Mouse (Mus musculus) kidney, postnatal 0 days (tissue): ENCODE data around the gene Fam117a. TPM values are rescaled to one million over a fixed set of nuclear protein-coding genes. Genes with fewer than 3 reads are reported as not detected.

Experiments used
- ATAC-seq: fragments of 200-750 bp; cut with Nextera tagmentation; replicated peaks from 2 replicates; pipeline ENCODE4 v1.8.0; 2017; ENCODE audit warnings: low read depth, moderate number of reproducible peaks, moderate TSS enrichment, moderate library complexity; ENCODE audit not compliant: low FRiP score
- DNase-seq: peaks from one replicate; pipeline ENCODE4 v3.0.0-alpha.2; 2016; ENCODE audit warnings: low spot score
- H3K27ac ChIP-seq: fragments of 300-500 bp; sonication (generic); 2 replicates; pipeline ENCODE4 v1.5.1; 2014; ENCODE audit warnings: mild to moderate bottlenecking
- H3K27me3 ChIP-seq: fragments of 300-500 bp; sonication (generic); 2 replicates; pipeline ENCODE4 v1.6.1; 2014; ENCODE audit warnings: low read length, mixed read lengths; ENCODE audit not compliant: insufficient read depth
- H3K36me3 ChIP-seq: fragments of 300-500 bp; sonication (generic); 2 replicates; pipeline ENCODE4 v1.6.1; 2014; ENCODE audit warnings: low read length, mixed read lengths; ENCODE audit not compliant: insufficient read depth
- H3K4me1 ChIP-seq: fragments of 300-500 bp; sonication (generic); replicated peaks from 2 replicates; pipeline ENCODE4 v1.6.1; 2014; ENCODE audit warnings: antibody characterized with exemption, low read length, mixed read lengths; ENCODE audit not compliant: insufficient read depth
- H3K4me2 ChIP-seq: fragments of 300-500 bp; sonication (generic); 2 replicates; pipeline ENCODE4 v1.6.1; 2014; ENCODE audit warnings: mild to moderate bottlenecking, low read length, moderate library complexity, mixed read lengths
- H3K4me3 ChIP-seq: fragments of 300-500 bp; sonication (generic); replicated peaks from 2 replicates; pipeline ENCODE4 v1.5.1; 2014; ENCODE audit warnings: low read depth, low read length
- H3K9ac ChIP-seq: fragments of 300-500 bp; sonication (generic); 2 replicates; pipeline ENCODE4 v1.6.1; 2014; ENCODE audit warnings: low read depth, low read length
- H3K9me3 ChIP-seq: fragments of 300-500 bp; sonication (generic); replicated peaks from 2 replicates; pipeline ENCODE4 v1.6.1; 2016; ENCODE audit warnings: low read length, inconsistent platforms, mixed read lengths
- CTCF ChIP-seq: IDR thresholded peaks from 2 replicates; pipeline ENCODE4 v1.5.1; 2016; ENCODE audit warnings: antibody characterized with exemption, low read depth, mild to moderate bottlenecking, moderate library complexity
- WGBS: fragments of 180-500 bp; shearing (Covaris S2); extraction: QIAGEN DNeasy Blood & Tissue Kit; methylation state at CpG from one replicate; pipeline ENCODE4 v1.1.7; 2014; 5-methylcytosine and 5-hydroxymethylcytosine counted together
- polyA plus RNA-seq: library from polyadenylated mRNA; unstranded; fragments of >200 nt; fragmentation: Nextera tagmentation; extraction: Ambion mirVana; gene quantifications from 2 replicates; pipeline ENCODE4 v1.2.1, GENCODE M21; 2015

The Fam117a gene
- polyA plus RNA-seq, 1 experiment from 2014 or later, result 10.0 TPM

DNA sequence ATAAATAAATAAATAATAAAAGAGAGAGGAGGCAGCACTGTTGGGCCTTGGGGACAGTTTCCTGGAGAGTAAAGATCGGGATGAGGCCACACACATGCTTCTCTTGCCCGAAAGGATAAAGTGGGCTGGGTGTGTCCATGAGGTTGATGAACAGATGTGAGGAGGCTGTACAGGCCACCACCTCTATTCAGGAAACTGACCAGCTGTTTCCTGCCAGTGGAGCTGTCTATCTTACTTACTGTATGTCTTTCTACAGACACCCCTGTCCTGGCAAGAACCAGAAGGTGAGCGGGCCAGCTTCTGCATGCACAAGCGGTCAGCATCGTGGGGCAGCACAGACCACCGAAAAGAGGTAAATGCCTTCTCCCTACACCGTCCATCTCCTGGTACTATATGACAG is 34.4 kb downstream of the Fam117a start:
- Histone ChIP-seq H3K4me2 (no peak overlapping the region), H3K4me3 (no peak overlapping the region), H3K9ac (no peak overlapping the region), H3K9me3 (no peaks in the 10 kb centered on the region), H3K27ac (no peak overlapping the region), H3K4me1 (0 out of 2 replicates have a peak, but pooled peaks cover 14% of the 10 kb centered on the region), H3K27me3 (no peaks in the 10 kb centered on the region), H3K36me3 (0 out of 2 replicates have a peak, but pooled peaks cover 11% of the 10 kb centered on the region)
- no peak for ATAC-seq
- TF ChIP-seq CTCF, result no peak
- 88% methylated on average over 7 of the region's 7 CpGs for WGBS
- no peak for DNase-seq

DNA sequence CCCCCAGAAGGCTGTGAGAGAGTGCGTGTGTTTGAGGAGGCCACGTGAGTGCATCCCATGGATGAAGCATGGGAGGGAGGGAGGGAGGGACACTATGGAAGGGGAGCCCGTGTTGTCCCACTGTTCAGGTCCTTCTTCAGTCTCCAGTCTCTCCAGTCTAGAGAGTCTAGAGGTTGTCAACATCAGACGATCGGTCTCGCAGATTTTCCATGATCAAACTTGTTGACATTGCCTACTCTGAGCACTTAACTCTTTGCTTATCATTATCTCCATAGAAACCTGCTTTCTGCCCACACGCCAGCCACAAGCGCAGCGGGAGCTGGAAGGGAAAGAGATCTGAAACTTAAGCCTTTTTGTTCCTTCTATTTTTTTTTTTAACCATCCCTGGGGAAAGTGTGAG is 42.1 kb downstream of the Fam117a start:
- Histone ChIP-seq H3K4me1 (no peaks in the 10 kb centered on the region), H3K4me2 (no peak overlapping the region), H3K9ac (no peak overlapping the region), H3K27ac (no peak overlapping the region), H3K4me3 (no peak overlapping the region), H3K36me3 (peaks cover 19% of the 10 kb centered on the region; the same call in 1 of the 2 replicates), H3K27me3 (no peaks in the 10 kb centered on the region), H3K9me3 (no peaks in the 10 kb centered on the region)
- WGBS, result 83% methylated on average over 9 of the region's 9 CpGs
- no peak for TF ChIP-seq CTCF
- no peak for ATAC-seq
- no peak for DNase-seq

DNA sequence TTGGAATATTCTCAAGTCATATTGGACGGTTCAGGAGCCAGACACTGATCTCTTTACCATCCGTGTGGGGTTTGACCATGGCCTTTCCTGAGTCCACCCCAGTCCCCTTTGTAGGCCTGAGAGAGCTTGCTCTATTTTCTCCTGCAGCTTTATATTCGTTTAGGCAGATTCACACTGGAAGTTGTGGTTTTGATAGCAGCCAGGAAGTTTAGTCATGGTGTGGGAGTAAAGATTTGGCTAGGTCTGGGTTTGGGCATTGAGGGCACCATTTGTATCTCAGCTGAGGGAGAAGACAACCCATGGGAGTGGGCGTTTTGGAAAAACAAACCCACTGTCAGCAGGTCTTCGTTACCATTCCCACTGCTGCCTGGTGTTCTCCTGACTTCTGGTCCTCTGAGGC is 42.7 kb downstream of the Fam117a start:
- Histone ChIP-seq H3K27ac (no peak overlapping the region), H3K4me3 (no peak overlapping the region), H3K4me1 (no peaks in the 10 kb centered on the region), H3K27me3 (no peaks in the 10 kb centered on the region), H3K9ac (no peak overlapping the region), H3K36me3 (peaks cover 17% of the 10 kb centered on the region; the same call in 1 of the 2 replicates), H3K9me3 (no peaks in the 10 kb centered on the region), H3K4me2 (no peak overlapping the region)
- no peak for TF ChIP-seq CTCF
- whole genome bisulfite sequencing, result 66% methylated on average over 5 of the region's 5 CpGs
- ATAC-seq (no peak), DNase-seq (no peak)

DNA sequence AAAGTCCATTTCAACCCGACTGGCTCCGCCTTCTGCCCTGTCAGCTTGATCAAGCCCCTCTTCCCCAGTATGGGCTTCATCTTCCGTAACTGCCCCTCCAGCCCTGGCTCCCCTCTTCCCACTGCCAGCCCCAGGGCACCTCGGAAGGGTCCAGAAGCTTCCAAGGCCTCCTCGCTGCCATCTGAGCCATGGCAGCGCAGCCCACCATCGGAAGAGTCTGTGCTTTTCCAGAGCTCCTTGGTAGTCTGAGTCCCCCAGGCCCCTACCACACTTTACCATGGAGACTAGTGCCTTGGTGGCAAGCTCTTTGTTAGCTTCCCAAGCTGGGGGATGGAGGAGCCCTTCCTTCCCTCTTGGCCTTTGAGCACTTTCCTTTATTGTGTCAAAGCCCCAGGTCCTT is 43.9 kb downstream of the Fam117a start:
- Histone ChIP-seq H3K4me3 (no peak overlapping the region), H3K4me1 (no peaks in the 10 kb centered on the region), H3K36me3 (peaks cover 10% of the 10 kb centered on the region; the same call in 1 of the 2 replicates), H3K27me3 (no peaks in the 10 kb centered on the region), H3K9ac (no peak overlapping the region), H3K27ac (no peak overlapping the region), H3K9me3 (no peaks in the 10 kb centered on the region), H3K4me2 (no peak overlapping the region)
- TF ChIP-seq CTCF, result no peak
- DNase-seq (no peak), ATAC-seq (no peak)
- 94% methylated on average over 7 of the region's 7 CpGs for WGBS

DNA sequence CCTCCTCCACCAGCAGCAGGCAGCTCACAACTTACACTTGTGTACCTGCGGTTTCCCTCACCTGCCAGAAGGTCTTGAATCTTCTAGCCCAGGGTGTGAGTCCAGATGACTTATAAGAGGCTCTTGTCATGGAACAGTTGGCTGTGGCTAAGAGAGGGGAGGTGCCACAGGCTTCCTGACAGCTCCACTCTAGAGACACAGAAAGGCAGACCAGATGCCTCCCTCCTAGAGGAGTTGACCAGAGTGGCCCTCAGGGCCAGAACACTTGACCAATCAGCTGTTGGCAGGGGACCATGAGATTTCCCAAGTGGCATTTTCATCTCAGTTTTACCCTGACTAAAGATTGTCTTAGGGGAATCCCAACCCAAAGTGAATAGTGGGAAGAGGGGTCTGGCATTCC is 44.3 kb downstream of the Fam117a start:
- no peak overlapping the region for H3K4me3 ChIP-seq
- no peaks in the 10 kb centered on the region for H3K9me3 ChIP-seq
- no peak overlapping the region for H3K9ac ChIP-seq
- ATAC-seq (no peak), DNase-seq (no peak)
- no peaks in the 10 kb centered on the region for H3K27me3 ChIP-seq
- 100% methylated on average over 1 of the region's 1 CpGs for WGBS
- no peaks in the 10 kb centered on the region for H3K4me1 ChIP-seq
- H3K27ac ChIP-seq, result no peak overlapping the region
- H3K36me3 ChIP-seq, result peaks cover 8% of the 10 kb centered on the region; the same call in 1 of the 2 replicates
- TF ChIP-seq CTCF, result no peak
- H3K4me2 ChIP-seq, result no peak overlapping the region

DNA sequence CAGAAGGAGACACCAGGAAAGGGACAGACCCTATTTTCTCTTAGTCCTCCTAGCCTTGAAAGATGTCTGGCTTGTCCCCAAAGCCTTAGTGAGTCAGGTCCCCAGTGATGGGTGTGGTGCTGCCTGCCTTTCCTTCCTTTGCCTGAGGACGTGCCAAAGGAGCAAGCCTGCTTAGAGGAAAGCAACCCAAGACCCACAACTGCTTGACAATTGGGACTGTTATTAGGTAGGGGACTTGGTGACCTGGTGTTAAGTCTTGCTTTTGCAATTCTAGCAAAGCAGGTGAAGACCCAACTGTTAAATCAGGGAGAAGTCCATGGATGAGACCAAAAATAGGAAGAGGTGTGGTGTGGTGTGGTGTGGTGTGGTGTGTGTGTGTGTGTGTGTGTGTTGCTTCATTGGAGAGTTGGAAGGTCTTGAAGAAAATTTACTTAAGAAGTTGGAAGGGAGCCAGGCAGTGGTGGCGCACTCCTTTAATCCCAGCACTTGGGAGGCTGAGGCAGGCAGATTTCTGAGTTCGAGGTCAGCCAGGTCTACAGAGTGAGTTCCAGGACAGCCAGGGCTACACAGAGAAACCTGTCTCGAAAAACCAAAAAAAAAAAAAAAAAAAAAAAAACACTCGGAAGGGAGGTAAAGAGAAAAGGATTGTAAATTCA is 46.6 kb downstream of the Fam117a start:
- no peak overlapping the region for H3K27ac ChIP-seq
- no peak overlapping the region for H3K4me2 ChIP-seq

DNA sequence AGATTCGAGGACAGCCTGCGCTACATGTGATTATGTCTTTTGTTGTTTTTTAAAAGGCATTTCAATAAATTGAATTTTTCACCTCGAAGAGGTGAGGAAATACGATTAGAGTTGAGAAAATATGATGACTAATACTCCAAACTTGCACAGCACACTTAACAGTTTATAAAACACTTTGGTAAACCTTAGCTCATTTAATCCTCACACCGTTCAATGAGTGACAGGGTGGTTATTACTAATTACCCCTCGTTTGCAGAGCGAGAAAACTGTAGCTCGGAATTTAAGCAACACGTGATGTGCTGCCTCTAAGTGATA is 47.1 kb downstream of the Fam117a start:
- H3K9ac ChIP-seq, result no peak overlapping the region
- no peak overlapping the region; the same call in 1 of the 2 replicates for H3K4me3 ChIP-seq
- H3K27me3 ChIP-seq, result no peaks in the 10 kb centered on the region
- no peak for TF ChIP-seq CTCF
- no peaks in the 10 kb centered on the region for H3K9me3 ChIP-seq
- H3K27ac ChIP-seq, result no peak overlapping the region
- peak overlapping the region; percentile 60 for H3K4me2 ChIP-seq
- WGBS, result 44% methylated on average over 9 of the region's 9 CpGs
- DNase-seq (no peak), ATAC-seq (no peak)
- no peaks in the 10 kb centered on the region for H3K4me1 ChIP-seq
- peaks cover 14% of the 10 kb centered on the region; the same call in 1 of the 2 replicates for H3K36me3 ChIP-seq

More for the DNA sequence above, 46.6 kb downstream of the Fam117a start:
- no peak for TF ChIP-seq CTCF
- Histone ChIP-seq H3K9me3 (no peaks in the 10 kb centered on the region), H3K36me3 (peaks cover 13% of the 10 kb centered on the region; the same call in 1 of the 2 replicates), H3K9ac (no peak overlapping the region), H3K4me1 (no peaks in the 10 kb centered on the region), H3K4me3 (no peak overlapping the region), H3K27me3 (no peaks in the 10 kb centered on the region)
- no peak for ATAC-seq
- WGBS, result 91% methylated on average over 5 of the region's 5 CpGs
- DNase-seq, result no peak
